Mouse (Mus musculus) limb, embryonic 11.5 days (tissue): ENCODE measurements around the gene Mical3. TPM values are rescaled to one million over a fixed set of nuclear protein-coding genes. Genes with fewer than 3 reads are reported as not detected.

Experiments used
- ATAC-seq: fragments of 200-750 bp; cut with Nextera tagmentation; 2 replicates; pipeline ENCODE4 v1.8.0; 2017; ENCODE audit warnings: low read depth; ENCODE audit not compliant: insufficient number of reproducible peaks, low FRiP score, low TSS enrichment
- DNase-seq: peaks from one replicate; pipeline ENCODE4 v3.0.0-alpha.2; 2015; ENCODE audit warnings: low spot score
- H3K27ac ChIP-seq: fragments of 300-500 bp; sonication (generic); replicated peaks from 2 replicates; pipeline ENCODE4 v1.5.1; 2014; ENCODE audit warnings: low read depth, mild to moderate bottlenecking, low read length
- H3K27me3 ChIP-seq: fragments of 300-500 bp; sonication (generic); 2 replicates; pipeline ENCODE4 v1.6.1; 2014; ENCODE audit warnings: mild to moderate bottlenecking, low read length, mixed read lengths; ENCODE audit not compliant: control insufficient read depth, insufficient read depth
- H3K36me3 ChIP-seq: fragments of 300-500 bp; sonication (generic); 2 replicates; pipeline ENCODE4 v1.6.1; 2014; ENCODE audit warnings: mild to moderate bottlenecking, low read length, moderate library complexity, mixed read lengths; ENCODE audit not compliant: control insufficient read depth, insufficient read depth
- H3K4me1 ChIP-seq: fragments of 300-500 bp; sonication (generic); 2 replicates; pipeline ENCODE4 v1.6.1; 2014; ENCODE audit warnings: low read length, mixed read lengths; ENCODE audit not compliant: control insufficient read depth, insufficient read depth
- H3K4me2 ChIP-seq: fragments of 300-500 bp; sonication (generic); 2 replicates; pipeline ENCODE4 v1.6.1; 2014; ENCODE audit warnings: low read depth, mild to moderate bottlenecking, moderate library complexity; ENCODE audit not compliant: severe bottlenecking
- H3K4me3 ChIP-seq: fragments of 300-500 bp; sonication (generic); 2 replicates; pipeline ENCODE4 v1.5.1; 2014; ENCODE audit warnings: low read depth, low read length
- H3K9ac ChIP-seq: fragments of 300-500 bp; sonication (generic); 2 replicates; pipeline ENCODE4 v1.6.1; 2014; ENCODE audit warnings: mild to moderate bottlenecking, low read length
- H3K9me3 ChIP-seq: fragments of 300-500 bp; sonication (generic); 2 replicates; pipeline ENCODE4 v1.6.1; 2016; ENCODE audit warnings: low read length; ENCODE audit not compliant: control insufficient read depth
- WGBS: fragments of 180-500 bp; shearing (Covaris S2); extraction: QIAGEN DNeasy Blood & Tissue Kit; methylation state at CpG from one replicate; pipeline ENCODE4 v1.1.7; 2014; 5-methylcytosine and 5-hydroxymethylcytosine counted together
- polyA plus RNA-seq: library from polyadenylated mRNA; unstranded; fragments of >200 nt; fragmentation: Nextera tagmentation; extraction: Ambion mirVana; gene quantifications from 2 replicates; pipeline ENCODE4 v1.2.1, GENCODE M21; 2014

The Mical3 gene
- polyA plus RNA-seq, 1 experiment from 2014 or later = 12.2 TPM

- no peak for DNase-seq
- 89% methylated on average over 10 of the region's 10 CpGs for WGBS
- Histone ChIP-seq H3K27ac (no peak overlapping the region), H3K9ac (no peak overlapping the region), H3K4me1 (peaks cover 11% of the 10 kb centered on the region), H3K36me3 (no peaks in the 10 kb centered on the region), H3K27me3 (no peaks in the 10 kb centered on the region), H3K9me3 (no peaks in the 10 kb centered on the region), H3K4me3 (no peak overlapping the region), H3K4me2 (no peak overlapping the region)
- no peak for ATAC-seq
These were observed 48.7 kb downstream of the Mical3 start for GRCm38 (mm10) chr6:121082094-121082473.

GRCm38 (mm10) chr6:121081288-121082093 lies 49.3 kb downstream of the Mical3 start:
- Histone ChIP-seq H3K36me3 (no peaks in the 10 kb centered on the region), H3K9me3 (no peaks in the 10 kb centered on the region), H3K4me3 (no peak overlapping the region), H3K27me3 (no peaks in the 10 kb centered on the region), H3K27ac (no peak overlapping the region), H3K9ac (no peak overlapping the region), H3K4me1 (peaks cover 7% of the 10 kb centered on the region), H3K4me2 (no peak overlapping the region)
- 64% methylated on average over 26 of the region's 26 CpGs for WGBS
- DNase-seq (peak; percentile 39), ATAC-seq (peak; percentile 49; the same call in 1 of the 2 replicates)

GRCm38 (mm10) chr6:121078175-121078574 lies 52.6 kb downstream of the Mical3 start:
- 89% methylated on average over 5 of the region's 5 CpGs for WGBS
- Histone ChIP-seq H3K4me1 (peaks cover 7% of the 10 kb centered on the region), H3K9ac (no peak overlapping the region), H3K4me3 (no peak overlapping the region), H3K4me2 (no peak overlapping the region), H3K9me3 (no peaks in the 10 kb centered on the region), H3K36me3 (no peaks in the 10 kb centered on the region), H3K27ac (no peak overlapping the region), H3K27me3 (no peaks in the 10 kb centered on the region)
- DNase-seq (no peak), ATAC-seq (no peak)

GRCm38 (mm10) chr6:121076929-121077566 lies 53.8 kb downstream of the Mical3 start:
- Histone ChIP-seq H3K36me3 (no peaks in the 10 kb centered on the region), H3K27me3 (no peaks in the 10 kb centered on the region), H3K27ac (no peak overlapping the region), H3K9ac (no peak overlapping the region), H3K4me2 (no peak overlapping the region), H3K4me1 (peaks cover 7% of the 10 kb centered on the region), H3K9me3 (no peaks in the 10 kb centered on the region), H3K4me3 (no peak overlapping the region)
- DNase-seq (no peak), ATAC-seq (no peak)
- 91% methylated on average over 12 of the region's 12 CpGs for WGBS

- Histone ChIP-seq H3K4me2 (no peak overlapping the region), H3K36me3 (no peaks in the 10 kb centered on the region), H3K4me3 (no peak overlapping the region), H3K27me3 (no peaks in the 10 kb centered on the region), H3K9ac (no peak overlapping the region), H3K9me3 (no peaks in the 10 kb centered on the region), H3K4me1 (no peaks in the 10 kb centered on the region), H3K27ac (no peak overlapping the region)
- ATAC-seq (no peak), DNase-seq (no peak)
- 94% methylated on average over 1 of the region's 1 CpGs for WGBS
These were observed 55.0 kb downstream of the Mical3 start for GRCm38 (mm10) chr6:121075763-121076162.

- no peaks in the 10 kb centered on the region for H3K4me1 ChIP-seq
- H3K4me3 ChIP-seq = no peak overlapping the region
- H3K4me2 ChIP-seq = no peak overlapping the region
- H3K9me3 ChIP-seq = no peaks in the 10 kb centered on the region
- no peaks in the 10 kb centered on the region for H3K27me3 ChIP-seq
- no peak overlapping the region for H3K27ac ChIP-seq
- DNase-seq (no peak), ATAC-seq (no peak)
- 82% methylated on average over 7 of the region's 7 CpGs for WGBS
- H3K9ac ChIP-seq = no peak overlapping the region
- no peaks in the 10 kb centered on the region for H3K36me3 ChIP-seq
These were observed 57.5 kb downstream of the Mical3 start for GRCm38 (mm10) chr6:121073312-121073711.

- Histone ChIP-seq H3K4me1 (no peaks in the 10 kb centered on the region), H3K27me3 (no peaks in the 10 kb centered on the region), H3K4me3 (no peak overlapping the region), H3K36me3 (no peaks in the 10 kb centered on the region), H3K4me2 (no peak overlapping the region), H3K9me3 (no peaks in the 10 kb centered on the region), H3K9ac (no peak overlapping the region), H3K27ac (no peak overlapping the region)
- 73% methylated on average over 2 of the region's 2 CpGs for WGBS
- DNase-seq = no peak
- no peak for ATAC-seq
These were observed 58.2 kb downstream of the Mical3 start for GRCm38 (mm10) chr6:121072615-121073014.

GRCm38 (mm10) chr6:121070584-121071230 lies 60.1 kb downstream of the Mical3 start:
- no peak overlapping the region for H3K4me2 ChIP-seq
- H3K9me3 ChIP-seq = no peaks in the 10 kb centered on the region
- ATAC-seq = no peak
- no peaks in the 10 kb centered on the region for H3K27me3 ChIP-seq
- 85% methylated on average over 9 of the region's 9 CpGs for WGBS
- H3K36me3 ChIP-seq = no peaks in the 10 kb centered on the region
- H3K4me1 ChIP-seq = peaks cover 2% of the 10 kb centered on the region; the same call in 1 of the 2 replicates
- no peak for DNase-seq
- H3K9ac ChIP-seq = no peak overlapping the region
- H3K27ac ChIP-seq = no peak overlapping the region
- no peak overlapping the region for H3K4me3 ChIP-seq
